Mouse (Mus musculus) forebrain, embryonic 13.5 days (tissue): ENCODE measurements around the gene Tjp1. TPM values are rescaled to one million over a fixed set of nuclear protein-coding genes. Genes with fewer than 3 reads are reported as not detected.

Experiments
- ATAC-seq: fragments of 200-750 bp; cut with Nextera tagmentation; 2 replicates; pipeline ENCODE4 v1.8.0; 2017
- H3K27ac ChIP-seq: fragments of 300-500 bp; sonication (generic); 2 replicates; pipeline ENCODE4 v1.5.1; 2015; ENCODE audit warnings: inconsistent platforms, mild to moderate bottlenecking, moderate library complexity
- H3K27me3 ChIP-seq: fragments of 300-500 bp; sonication (generic); 2 replicates; pipeline ENCODE4 v1.6.1; 2015; ENCODE audit warnings: mild to moderate bottlenecking, inconsistent platforms
- H3K36me3 ChIP-seq: fragments of 300-500 bp; sonication (generic); 2 replicates; pipeline ENCODE4 v1.6.1; 2015; ENCODE audit warnings: mild to moderate bottlenecking, inconsistent platforms; ENCODE audit not compliant: poor library complexity, severe bottlenecking
- H3K4me1 ChIP-seq: fragments of 300-500 bp; sonication (generic); 2 replicates; pipeline ENCODE4 v1.6.1; 2015; ENCODE audit warnings: inconsistent platforms
- H3K4me2 ChIP-seq: fragments of 300-500 bp; sonication (generic); 2 replicates; pipeline ENCODE4 v1.6.1; 2015; ENCODE audit warnings: inconsistent platforms, mild to moderate bottlenecking, moderate library complexity
- H3K4me3 ChIP-seq: fragments of 300-500 bp; sonication (generic); 2 replicates; pipeline ENCODE4 v1.5.1; 2015; ENCODE audit warnings: mild to moderate bottlenecking, inconsistent platforms
- H3K9ac ChIP-seq: fragments of 300-500 bp; sonication (generic); 2 replicates; pipeline ENCODE4 v1.6.1; 2015; ENCODE audit warnings: mild to moderate bottlenecking, inconsistent platforms
- H3K9me3 ChIP-seq: fragments of 300-500 bp; sonication (generic); replicated peaks from 2 replicates; pipeline ENCODE4 v1.6.1; 2016; ENCODE audit warnings: inconsistent platforms
- WGBS: fragments of 180-500 bp; shearing (Covaris S2); methylation state at CpG from one replicate; pipeline ENCODE4 v1.1.7; 2015; 5-methylcytosine and 5-hydroxymethylcytosine counted together
- polyA plus RNA-seq: library from polyadenylated mRNA; unstranded; fragments of >200 nt; fragmentation: Nextera tagmentation; extraction: Ambion mirVana; gene quantifications from 2 replicates; pipeline ENCODE4 v1.2.1, GENCODE M21; 2015

The Tjp1 gene
- polyA plus RNA-seq, 1 experiment from 2014 or later = 19.9 TPM

- Histone ChIP-seq H3K9me3 (no peaks in the 10 kb centered on the region), H3K9ac (no peak overlapping the region), H3K36me3 (no peaks in the 10 kb centered on the region), H3K27me3 (no peaks in the 10 kb centered on the region), H3K4me3 (no peak overlapping the region), H3K27ac (no peak overlapping the region), H3K4me2 (no peak overlapping the region), H3K4me1 (peaks cover 17% of the 10 kb centered on the region)
- 95% methylated on average over 1 of the region's 1 CpGs for WGBS
- ATAC-seq = no peak
Measured at GRCm38 (mm10) chr7:65419926-65420325, 107.7 kb downstream of the Tjp1 start.

- no peaks in the 10 kb centered on the region for H3K36me3 ChIP-seq
- ATAC-seq = no peak
- no peak overlapping the region for H3K4me2 ChIP-seq
- no peak overlapping the region for H3K9ac ChIP-seq
- WGBS = 75% methylated on average over 3 of the region's 3 CpGs
- H3K27ac ChIP-seq = no peak overlapping the region
- no peaks in the 10 kb centered on the region for H3K27me3 ChIP-seq
- peaks cover 17% of the 10 kb centered on the region for H3K4me1 ChIP-seq
- no peak overlapping the region for H3K4me3 ChIP-seq
- H3K9me3 ChIP-seq = no peaks in the 10 kb centered on the region
Measured at GRCm38 (mm10) chr7:65419012-65419411, 108.6 kb downstream of the Tjp1 start.

- peaks cover 17% of the 10 kb centered on the region for H3K4me1 ChIP-seq
- no peak overlapping the region for H3K9ac ChIP-seq
- H3K4me2 ChIP-seq = no peak overlapping the region
- ATAC-seq = no peak
- no peaks in the 10 kb centered on the region for H3K36me3 ChIP-seq
- H3K27ac ChIP-seq = no peak overlapping the region
- WGBS = 84% methylated on average over 10 of the region's 10 CpGs
- H3K27me3 ChIP-seq = no peaks in the 10 kb centered on the region
- H3K4me3 ChIP-seq = no peak overlapping the region
- no peaks in the 10 kb centered on the region for H3K9me3 ChIP-seq
Measured at GRCm38 (mm10) chr7:65418366-65418911, 109.1 kb downstream of the Tjp1 start.

GRCm38 (mm10) chr7:65417231-65418100, 110.1 kb downstream of the Tjp1 start:
- H3K9me3 ChIP-seq = no peaks in the 10 kb centered on the region
- no peak overlapping the region for H3K4me3 ChIP-seq
- ATAC-seq = no peak
- no peak overlapping the region for H3K27ac ChIP-seq
- no peaks in the 10 kb centered on the region for H3K36me3 ChIP-seq
- H3K4me1 ChIP-seq = peaks cover 17% of the 10 kb centered on the region
- H3K27me3 ChIP-seq = no peaks in the 10 kb centered on the region
- H3K4me2 ChIP-seq = no peak overlapping the region
- 64% methylated on average over 10 of the region's 10 CpGs for WGBS
- no peak overlapping the region for H3K9ac ChIP-seq

GRCm38 (mm10) chr7:65416506-65416905, 111.1 kb downstream of the Tjp1 start:
- WGBS = 71% methylated on average over 3 of the region's 3 CpGs
- no peak overlapping the region for H3K4me2 ChIP-seq
- ATAC-seq = no peak
- H3K4me3 ChIP-seq = no peak overlapping the region
- H3K9me3 ChIP-seq = no peaks in the 10 kb centered on the region
- no peak overlapping the region for H3K27ac ChIP-seq
- H3K9ac ChIP-seq = no peak overlapping the region
- H3K27me3 ChIP-seq = no peaks in the 10 kb centered on the region
- peaks cover 16% of the 10 kb centered on the region for H3K4me1 ChIP-seq
- no peaks in the 10 kb centered on the region for H3K36me3 ChIP-seq

- Histone ChIP-seq H3K27me3 (no peaks in the 10 kb centered on the region), H3K4me2 (no peak overlapping the region), H3K36me3 (no peaks in the 10 kb centered on the region), H3K27ac (no peak overlapping the region), H3K4me1 (0 out of 2 replicates have a peak, but pooled peaks cover 6% of the 10 kb centered on the region), H3K9ac (no peak overlapping the region), H3K9me3 (no peaks in the 10 kb centered on the region), H3K4me3 (no peak overlapping the region)
- ATAC-seq = no peak
- WGBS = 69% methylated on average over 13 of the region's 13 CpGs
Measured at GRCm38 (mm10) chr7:65413946-65414945, 113.3 kb downstream of the Tjp1 start.

GRCm38 (mm10) chr7:65410668-65411067, 116.9 kb downstream of the Tjp1 start:
- no peak overlapping the region for H3K4me2 ChIP-seq
- H3K27ac ChIP-seq = no peak overlapping the region
- H3K4me3 ChIP-seq = no peak overlapping the region
- H3K9ac ChIP-seq = no peak overlapping the region
- ATAC-seq = no peak
- H3K27me3 ChIP-seq = no peaks in the 10 kb centered on the region
- H3K9me3 ChIP-seq = no peaks in the 10 kb centered on the region
- H3K36me3 ChIP-seq = no peaks in the 10 kb centered on the region
- no peaks in the 10 kb centered on the region for H3K4me1 ChIP-seq
- WGBS = 75% methylated on average over 7 of the region's 7 CpGs

GRCm38 (mm10) chr7:65406427-65406826, 121.2 kb downstream of the Tjp1 start:
- ATAC-seq = no peak
- Histone ChIP-seq H3K27me3 (no peaks in the 10 kb centered on the region), H3K4me3 (no peak overlapping the region), H3K9ac (no peak overlapping the region), H3K36me3 (no peaks in the 10 kb centered on the region), H3K4me2 (no peak overlapping the region), H3K4me1 (no peaks in the 10 kb centered on the region), H3K9me3 (no peaks in the 10 kb centered on the region), H3K27ac (no peak overlapping the region)
- 78% methylated on average over 3 of the region's 3 CpGs for WGBS

GRCm38 (mm10) chr7:65402516-65402915, 125.1 kb downstream of the Tjp1 start:
- H3K4me2 ChIP-seq = no peak overlapping the region
- no peak overlapping the region for H3K27ac ChIP-seq
- H3K4me3 ChIP-seq = no peak overlapping the region
- no peaks in the 10 kb centered on the region for H3K36me3 ChIP-seq
- H3K9ac ChIP-seq = no peak overlapping the region
- H3K27me3 ChIP-seq = no peaks in the 10 kb centered on the region
- H3K9me3 ChIP-seq = no peaks in the 10 kb centered on the region
- WGBS = 95% methylated on average over 5 of the region's 5 CpGs
- no peak for ATAC-seq
- no peaks in the 10 kb centered on the region for H3K4me1 ChIP-seq

GRCm38 (mm10) chr7:65401622-65402021, 126.0 kb downstream of the Tjp1 start:
- Histone ChIP-seq H3K4me3 (no peak overlapping the region), H3K9me3 (no peaks in the 10 kb centered on the region), H3K27me3 (no peaks in the 10 kb centered on the region), H3K9ac (no peak overlapping the region), H3K4me1 (no peaks in the 10 kb centered on the region), H3K27ac (no peak overlapping the region), H3K36me3 (no peaks in the 10 kb centered on the region), H3K4me2 (no peak overlapping the region)
- ATAC-seq = no peak

- no peak overlapping the region for H3K4me3 ChIP-seq
Measured at GRCm38 (mm10) chr7:65395891-65396290, 131.7 kb downstream of the Tjp1 start.

GRCm38 (mm10) chr7:65395166-65395565, 132.4 kb downstream of the Tjp1 start:
- H3K4me1 ChIP-seq = peaks cover 21% of the 10 kb centered on the region
- WGBS = 61% methylated on average over 5 of the region's 5 CpGs
- no peak overlapping the region for H3K4me2 ChIP-seq
- H3K36me3 ChIP-seq = no peaks in the 10 kb centered on the region
- no peaks in the 10 kb centered on the region for H3K9me3 ChIP-seq
- no peak overlapping the region for H3K4me3 ChIP-seq
- no peak overlapping the region for H3K27ac ChIP-seq
- no peaks in the 10 kb centered on the region for H3K27me3 ChIP-seq
- ATAC-seq = no peak
- no peak overlapping the region for H3K9ac ChIP-seq

More at GRCm38 (mm10) chr7:65395891-65396290, 131.7 kb downstream of the Tjp1 start:
- ATAC-seq = no peak
- Histone ChIP-seq H3K27me3 (no peaks in the 10 kb centered on the region), H3K4me2 (no peak overlapping the region), H3K4me1 (peaks cover 21% of the 10 kb centered on the region), H3K9me3 (no peaks in the 10 kb centered on the region), H3K27ac (no peak overlapping the region), H3K36me3 (no peaks in the 10 kb centered on the region), H3K9ac (no peak overlapping the region)
- 65% methylated on average over 4 of the region's 4 CpGs for WGBS
